Mouse (Mus musculus) gastrocnemius, adult 2 months (tissue): ENCODE measurements around the gene Fam166b. TPM values are rescaled to one million over a fixed set of nuclear protein-coding genes. Genes with fewer than 3 reads are reported as not detected.

ENCODE experiments used
- DNase-seq: peaks from one replicate; pipeline ENCODE4 v3.0.0; 2022
- H3K27ac ChIP-seq: fragments of 200-600 bp; 2 replicates; pipeline ENCODE4 v1.8.1; 2022; ENCODE audit warnings: mild to moderate bottlenecking
- H3K4me3 ChIP-seq: fragments of 200-600 bp; 2 replicates; pipeline ENCODE4 v1.8.1; 2022; ENCODE audit warnings: mild to moderate bottlenecking, moderate library complexity
- CTCF ChIP-seq: fragments of 200-600 bp; IDR thresholded peaks from 2 replicates; pipeline ENCODE4 v1.8.1; 2022; ENCODE audit warnings: antibody characterized with exemption, mild to moderate bottlenecking, moderate library complexity
- intact Hi-C: fragments of 180-260 bp; cut with DNase I; formaldehyde crosslinking; loops from one replicate; pipeline ENCODE4 v1.15.1; 2025
- long read RNA-seq, 2 experiments: library from polyadenylated mRNA; stranded (forward); transcript quantifications; one replicate each; pipeline ENCODE4 v2.0.0; 2021
- total RNA-seq, 2 experiments: library from RNA; stranded (reverse); gene quantifications; 2 replicates each; pipeline ENCODE4 v1.2.3; 2021

Gene Fam166b
- total RNA-seq: not detected
- long read RNA-seq, experiment 1: 0 reads
- long read RNA-seq, experiment 2: 0 reads

- peak; percentile 53 for DNase-seq
- intact Hi-C loops: no loop called here
- no peak for TF ChIP-seq CTCF
- Histone ChIP-seq H3K27ac (peak within 1 kb of the TSS; percentile 58), H3K4me3 (no peak within 1 kb of the TSS)
Measured at GRCm38 (mm10) chr4:43428946-43429345, at the start of gene Fam166b. TSS of gene Fam166b (minus strand) at chr4:43429134.

- no peak for DNase-seq
- intact Hi-C loops: loop anchor here (1.0 kb wide), 1 partner anchor 36 kb away; no protein-coding TSS in a partner anchor
- peak overlapping the region; percentile 90 for H3K27ac ChIP-seq
- TF ChIP-seq CTCF: no peak
- H3K4me3 ChIP-seq: peak overlapping the region; percentile 71
Measured at GRCm38 (mm10) chr4:43478534-43478858, 49.6 kb upstream of the Fam166b start.

- DNase-seq: peak; percentile 92
- H3K4me3 ChIP-seq: peak overlapping the region; percentile 71
- H3K27ac ChIP-seq: peak overlapping the region; percentile 90
- intact Hi-C loops: loop anchor here (1.0 kb wide), 1 partner anchor 36 kb away; no protein-coding TSS in a partner anchor
- peak; percentile 69 for TF ChIP-seq CTCF
Measured at GRCm38 (mm10) chr4:43477857-43478533, 49.1 kb upstream of the Fam166b start.

GRCm38 (mm10) chr4:43476604-43477003 lies 47.7 kb upstream of the Fam166b start:
- Histone ChIP-seq H3K4me3 (no peak overlapping the region), H3K27ac (no peak overlapping the region)
- DNase-seq: no peak
- intact Hi-C loops: no loop called here
- TF ChIP-seq CTCF: peak; percentile 26; the same call in 1 of the 2 replicates

GRCm38 (mm10) chr4:43473636-43474035 lies 44.7 kb upstream of the Fam166b start:
- intact Hi-C loops: no loop called here
- no peak overlapping the region for H3K27ac ChIP-seq
- TF ChIP-seq CTCF: no peak
- DNase-seq: no peak
- H3K4me3 ChIP-seq: no peak overlapping the region

- intact Hi-C loops: no loop called here
- TF ChIP-seq CTCF: no peak
- no peak overlapping the region for H3K27ac ChIP-seq
- DNase-seq: no peak
- H3K4me3 ChIP-seq: no peak overlapping the region
Measured at GRCm38 (mm10) chr4:43470301-43470700, 41.4 kb upstream of the Fam166b start.

- TF ChIP-seq CTCF: no peak
- no peak for DNase-seq
- intact Hi-C loops: no loop called here
- Histone ChIP-seq H3K4me3 (no peak overlapping the region), H3K27ac (no peak overlapping the region)
Measured at GRCm38 (mm10) chr4:43466872-43467271, 37.9 kb upstream of the Fam166b start.

GRCm38 (mm10) chr4:43465935-43466334 lies 37.0 kb upstream of the Fam166b start:
- no peak for TF ChIP-seq CTCF
- H3K4me3 ChIP-seq: no peak overlapping the region
- intact Hi-C loops: no loop called here
- no peak overlapping the region for H3K27ac ChIP-seq
- no peak for DNase-seq

GRCm38 (mm10) chr4:43463102-43463501 lies 34.2 kb upstream of the Fam166b start:
- Histone ChIP-seq H3K4me3 (no peak overlapping the region), H3K27ac (no peak overlapping the region)
- no peak for TF ChIP-seq CTCF
- DNase-seq: no peak
- intact Hi-C loops: no loop called here

GRCm38 (mm10) chr4:43457124-43457523 lies 28.2 kb upstream of the Fam166b start:
- DNase-seq: no peak
- Histone ChIP-seq H3K4me3 (no peak overlapping the region), H3K27ac (no peak overlapping the region)
- TF ChIP-seq CTCF: no peak
- intact Hi-C loops: no loop called here

GRCm38 (mm10) chr4:43456470-43456869 lies 27.5 kb upstream of the Fam166b start:
- H3K27ac ChIP-seq: no peak overlapping the region
- H3K4me3 ChIP-seq: no peak overlapping the region
- DNase-seq: no peak
- TF ChIP-seq CTCF: no peak
- intact Hi-C loops: no loop called here

GRCm38 (mm10) chr4:43454041-43454836 lies 25.3 kb upstream of the Fam166b start, which contains the start of gene Cd72:
TSS of gene Cd72 (minus strand) at chr4:43454628.
- TF ChIP-seq CTCF: no peak
- no peak for DNase-seq
- Histone ChIP-seq H3K27ac (no peak within 1 kb of the TSS), H3K4me3 (peak within 1 kb of the TSS; percentile 57)
- intact Hi-C loops: no loop called here

GRCm38 (mm10) chr4:43453413-43453812 lies 24.5 kb upstream of the Fam166b start:
- no peak for TF ChIP-seq CTCF
- no peak for DNase-seq
- H3K4me3 ChIP-seq: peak overlapping the region; percentile 57
- intact Hi-C loops: no loop called here
- H3K27ac ChIP-seq: no peak overlapping the region
